In genomic region chr2:163419346-163420045, GRCm38 (mm10) we compare ENCODE assay signal across 8 mouse cellular contexts. TPM values are rescaled to one million over a fixed set of nuclear protein-coding genes. Genes with fewer than 3 reads are reported as not detected.
DNase-seq lines count a peak whose midpoint lies in the region; ATAC-seq lines count a peak whose summit lies in the region.

No protein-coding gene starts in this region.

- ATAC-seq in hindbrain, embryonic 12.5 days (ENCODE audit: low FRiP score) = peak; percentile 99

- H3K4me3 ChIP-seq in hindbrain, embryonic 12.5 days = peak overlapping the region; percentile 98

- no peaks in the 10 kb centered on the region for H3K27me3 ChIP-seq in hindbrain, embryonic 12.5 days

- under 1% methylated on average over 65 of the region's 71 CpGs for WGBS in hindbrain, embryonic 12.5 days

- H3K4me2 ChIP-seq in hindbrain, embryonic 12.5 days (replicated peaks) = peak overlapping the region; percentile 96

- H3K4me1 ChIP-seq in hindbrain, embryonic 12.5 days = peaks cover 27% of the 10 kb centered on the region

- DNase-seq in NIH3T3 (ENCODE audit: low read depth) = peak; percentile 98
- DNase-seq in cerebellum, postnatal 10 days = peak; percentile 98 to 99
- peak; percentile 99 to 100 for DNase-seq in frontal cortex, postnatal 10 days (ENCODE audit: low spot score in 2 of 2)
- DNase-seq in layer of hippocampus, postnatal 14 days (ENCODE audit: low spot score in 2 of 2) = peak; percentile 99 to 100
- peak; percentile 99 for DNase-seq in lung, postnatal 14 days
- DNase-seq in retina, adult 2 months (ENCODE audit: low read depth, low spot score) = peak; percentile 95
- peak; percentile 99 to 100 for DNase-seq in thymus, postnatal 36 days

- peak overlapping the region; percentile 86 for H3K27ac ChIP-seq in hindbrain, embryonic 12.5 days

- no peaks in the 10 kb centered on the region for H3K9me3 ChIP-seq in hindbrain, embryonic 12.5 days (replicated peaks)

- H3K9ac ChIP-seq in hindbrain, embryonic 12.5 days = peak overlapping the region; percentile 91

- peaks cover 5% of the 10 kb centered on the region for H3K36me3 ChIP-seq in hindbrain, embryonic 12.5 days

RNA-seq across cellular contexts. Expression of gene Oser1, which starts 5.0 kb away (rescaled TPM):
- polyA plus RNA-seq in hindbrain, embryonic 12.5 days (2016; fragmentation: Nextera tagmentation; extraction: Ambion mirVana) = 67.9 and 70.8 TPM in 2 replicates
- total RNA-seq in layer of hippocampus, postnatal 14 days (2021) = 10 to 100 TPM; 17.8 to 19.5 TPM

RNA-seq across cellular contexts. Expression of gene Gdap1l1, which starts 18.8 kb away (rescaled TPM):
- polyA plus RNA-seq in hindbrain, embryonic 12.5 days (2016; fragmentation: Nextera tagmentation; extraction: Ambion mirVana) = 68.7 and 70.1 TPM in 2 replicates
- 10 to 100 TPM; 76.6 to 80.3 TPM for total RNA-seq in layer of hippocampus, postnatal 14 days (2021)

RNA-seq across cellular contexts. Expression of gene Jph2, which starts 21.7 kb away (rescaled TPM):
- 0.76 and 1.2 TPM in 2 replicates for polyA plus RNA-seq in hindbrain, embryonic 12.5 days (2016; fragmentation: Nextera tagmentation; extraction: Ambion mirVana)
- under 1 TPM; 0.46 to 0.64 TPM for total RNA-seq in layer of hippocampus, postnatal 14 days (2021)

RNA-seq across cellular contexts. Expression of gene Fitm2, which starts 52.9 kb away (rescaled TPM):
- 13.0 and 13.1 TPM in 2 replicates for polyA plus RNA-seq in hindbrain, embryonic 12.5 days (2016; fragmentation: Nextera tagmentation; extraction: Ambion mirVana)
- total RNA-seq in layer of hippocampus, postnatal 14 days (2021) = 10 to 100 TPM; 17.8 to 20.5 TPM

Comparison
In these comparisons a context has a peak if more than half of its experiments do, and no peak if none do; other contexts are left out.
1. Peak in every context shown above with its lines: DNase-seq, ATAC-seq, H3K4me3 ChIP-seq and H3K27ac ChIP-seq.